Mouse (Mus musculus): ENCODE measurements around the gene Prss1.
"Not testable (repeated sequence)": the region's sequence is repeated elsewhere in the genome, so short reads cannot be mapped to it uniquely, and the experiment has no call there.

Prss1 gene

GRCm38 (mm10) chr6:41458632-41459031 lies at the start of gene Prss1:
Gene Prss1, plus strand, starts transcription at chr6:41458932.
- in situ Hi-C loops (cut with MboI): not testable (repeated sequence)

GRCm38 (mm10) chr6:41442261-41442660 lies 16.5 kb upstream of the Prss1 start:
- in situ Hi-C loops (cut with MboI): not testable (repeated sequence)

- in situ Hi-C loops (cut with MboI): not testable (repeated sequence)
Measured at GRCm38 (mm10) chr6:41446045-41446444, 12.7 kb upstream of the Prss1 start, which contains the start of gene Gm10334. Gene Gm10334, minus strand, starts transcription at chr6:41446145.

- in situ Hi-C loops (cut with MboI): no loop called here
Measured at GRCm38 (mm10) chr6:41499374-41499773, 40.6 kb downstream of the Prss1 start.

- in situ Hi-C loops (cut with MboI): no loop called here
Measured at GRCm38 (mm10) chr6:41504915-41505314, 46.2 kb downstream of the Prss1 start.

- in situ Hi-C loops (cut with MboI): no loop called here
Measured at GRCm38 (mm10) chr6:41505323-41505722, 46.6 kb downstream of the Prss1 start.

All from mature B cell (primary cell).